Mouse (Mus musculus): Measurements from ENCODE around the gene Mtf2.
"Not testable (repeated sequence)": the region's sequence is repeated elsewhere in the genome, so short reads cannot be mapped to it uniquely, and the experiment has no call there.

Gene Mtf2

DNA sequence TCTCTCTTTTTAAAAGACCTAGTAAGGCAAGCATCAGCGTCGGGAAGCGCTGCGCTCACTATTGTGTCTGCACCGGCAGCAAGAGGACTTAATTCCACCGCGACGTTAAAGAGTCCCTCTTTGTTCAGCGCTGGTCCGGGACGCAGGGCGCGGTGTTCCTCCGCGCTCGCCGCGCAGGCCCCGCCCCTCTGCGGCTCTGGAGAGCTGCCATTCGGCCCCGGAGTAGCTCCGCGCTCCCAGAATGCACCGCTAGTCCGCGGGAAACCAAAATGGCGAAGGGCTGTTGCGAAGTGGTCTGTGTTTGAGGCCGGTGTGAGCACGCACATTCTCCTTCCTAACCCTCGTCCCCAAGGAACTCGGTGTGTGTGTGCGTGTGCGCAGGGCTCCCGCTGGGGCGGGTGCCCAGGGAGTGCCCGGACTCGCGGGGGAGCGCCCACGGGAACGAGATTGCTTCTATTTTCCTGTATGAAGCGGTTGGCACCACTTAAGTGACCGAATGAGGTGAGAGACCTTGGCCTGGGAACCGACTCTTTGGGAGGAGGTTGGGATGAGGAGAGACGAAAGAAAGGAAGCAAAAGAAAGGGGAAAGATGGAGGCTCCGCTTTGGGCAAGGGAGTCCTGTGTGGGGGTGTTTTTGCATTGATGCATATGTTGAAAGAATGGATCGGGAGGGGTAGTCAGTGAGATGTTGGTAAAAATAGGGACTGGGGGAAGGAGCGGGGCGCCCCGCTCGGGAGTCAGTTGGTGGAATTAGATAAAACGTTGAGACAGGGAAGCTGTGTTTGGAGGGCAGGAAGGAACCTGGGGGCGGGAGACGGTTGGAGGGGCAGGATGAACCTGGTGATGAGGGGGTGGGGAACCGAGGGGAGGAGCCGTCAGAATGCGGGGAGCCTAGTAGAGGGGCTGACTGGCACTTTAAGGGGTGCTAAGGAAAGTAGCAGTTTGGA, at the start of gene Mtf2:
TSS of gene Mtf2 (plus strand) at position 210 of the 947 bp plus-strand sequence.
- DNase-seq (ENCODE audit: inconsistent ontology term), result peak; percentile 97

GRCm38 (mm10) chr5:108017232-108017631, 48.2 kb upstream of the Mtf2 start:
- DNase-seq (ENCODE audit: inconsistent ontology term), result no peak

DNA sequence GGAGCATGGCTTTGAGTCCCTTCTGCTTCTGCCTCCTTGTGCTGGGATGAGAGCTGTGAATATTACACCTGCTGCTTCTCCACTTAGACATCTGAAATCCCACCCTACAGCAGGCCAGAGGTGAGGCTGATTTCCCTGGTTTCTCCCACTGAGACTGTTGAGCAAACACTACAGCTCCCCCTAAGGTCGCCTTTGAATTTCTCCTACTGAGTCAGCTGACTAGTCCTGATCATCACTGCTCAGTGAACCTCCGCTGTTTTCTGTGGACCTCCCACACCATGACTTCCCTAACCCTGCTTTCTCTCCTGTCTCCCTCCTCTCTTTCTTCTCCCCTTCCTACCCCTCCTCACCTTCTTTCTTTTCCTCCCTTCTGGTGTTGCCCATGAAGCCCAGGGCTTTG, 46.1 kb upstream of the Mtf2 start:
- DNase-seq (ENCODE audit: inconsistent ontology term), result no peak

DNA sequence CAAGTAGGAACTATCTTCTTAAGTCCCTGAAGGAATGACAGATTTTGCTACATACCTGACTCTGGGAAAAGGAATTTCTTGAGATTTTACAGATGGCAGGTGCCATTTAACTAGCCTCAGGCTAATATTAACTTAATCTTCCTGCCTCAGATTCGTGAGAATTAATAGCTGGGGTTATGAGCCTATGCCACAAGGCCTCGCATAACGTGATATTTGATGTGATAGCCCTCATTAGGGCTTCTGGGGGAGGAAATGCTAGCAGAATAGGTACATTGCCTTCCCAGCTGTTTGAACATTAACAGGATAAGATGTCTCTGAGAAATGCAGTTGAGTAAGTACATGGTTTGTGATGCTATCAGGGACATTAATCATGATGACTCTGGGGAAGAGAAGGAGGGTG, 44.1 kb upstream of the Mtf2 start:
- no peak for DNase-seq (ENCODE audit: inconsistent ontology term)

DNA sequence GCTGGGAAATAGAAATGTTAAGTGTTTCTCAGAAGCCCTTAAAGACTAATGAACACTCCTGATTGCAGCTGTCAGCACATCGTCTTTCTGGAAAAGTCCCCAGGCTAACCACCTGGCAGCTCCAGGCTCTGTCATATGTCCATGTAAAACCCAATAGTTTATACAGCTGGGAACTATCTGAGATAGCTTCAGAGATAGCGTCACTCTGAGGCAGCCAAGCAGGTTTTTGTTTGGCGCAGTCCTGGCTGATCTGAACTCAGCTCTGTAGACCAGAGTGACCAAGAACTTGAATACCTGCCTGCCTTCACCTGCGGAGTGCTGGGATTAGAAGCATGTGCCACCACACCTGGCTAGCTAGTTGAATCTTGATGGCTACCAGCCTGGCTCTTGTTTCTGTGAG, 37.2 kb upstream of the Mtf2 start:
- DNase-seq (ENCODE audit: inconsistent ontology term), result no peak

DNA sequence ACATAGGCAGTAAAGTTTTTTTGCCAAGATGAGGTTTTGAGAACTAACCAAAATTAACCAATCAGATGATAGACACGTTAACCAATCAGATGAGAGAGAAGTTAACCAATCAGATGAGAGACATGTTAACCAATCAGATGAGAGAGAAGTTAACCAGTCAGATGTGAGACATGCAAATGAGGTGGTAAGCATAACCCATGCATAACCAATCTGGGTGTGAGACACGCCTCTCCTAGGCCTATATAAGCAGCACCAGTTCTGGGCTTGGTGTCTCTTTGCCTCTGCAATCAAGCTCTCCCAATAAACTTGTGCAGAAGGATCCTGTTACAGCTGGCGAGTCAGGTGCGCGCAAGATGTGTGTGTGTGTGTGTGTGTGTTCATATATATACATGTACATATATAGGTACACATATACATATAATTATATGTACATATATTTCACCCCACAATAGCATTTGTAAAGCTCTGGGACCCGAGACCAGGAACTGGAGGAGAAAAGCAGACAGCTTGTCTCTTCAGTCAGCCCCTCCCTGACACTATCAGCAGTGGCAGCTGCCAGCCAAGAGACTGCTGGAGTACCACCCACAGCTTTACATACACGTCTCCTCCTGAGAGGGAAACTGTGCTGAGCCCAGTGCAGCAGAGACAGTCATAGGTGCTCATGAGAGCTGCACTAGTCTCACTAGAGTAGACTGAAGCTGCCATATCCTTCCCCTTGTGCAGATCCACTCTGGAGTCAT, 36.5 kb upstream of the Mtf2 start:
- not testable (repeated sequence) for DNase-seq (ENCODE audit: inconsistent ontology term)

- DNase-seq (ENCODE audit: inconsistent ontology term), result no peak
These were observed 35.5 kb upstream of the Mtf2 start for GRCm38 (mm10) chr5:108029968-108030367.

GRCm38 (mm10) chr5:108031267-108031666, 34.2 kb upstream of the Mtf2 start:
- no peak for DNase-seq (ENCODE audit: inconsistent ontology term)

DNA sequence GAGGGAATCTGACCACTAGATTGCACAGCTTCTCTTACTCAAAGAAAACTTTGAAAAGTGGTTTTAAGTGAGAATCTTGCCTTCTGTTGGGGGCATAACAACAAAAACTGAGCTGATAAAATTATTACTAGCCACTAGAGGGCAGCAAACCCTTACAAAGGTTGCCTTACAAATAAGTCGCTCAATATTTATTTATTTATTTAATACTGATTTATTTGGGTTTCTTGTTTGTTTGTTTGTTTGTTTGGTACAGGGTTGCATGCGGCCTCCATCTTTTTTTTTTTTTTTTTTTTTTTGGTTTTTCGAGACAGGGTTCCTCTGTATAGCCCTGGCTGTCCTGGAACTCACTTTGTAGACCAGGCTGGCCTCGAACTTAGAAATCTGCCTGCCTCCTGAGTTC, 31.3 kb upstream of the Mtf2 start:
- peak; percentile 27 for DNase-seq (ENCODE audit: inconsistent ontology term)

DNA sequence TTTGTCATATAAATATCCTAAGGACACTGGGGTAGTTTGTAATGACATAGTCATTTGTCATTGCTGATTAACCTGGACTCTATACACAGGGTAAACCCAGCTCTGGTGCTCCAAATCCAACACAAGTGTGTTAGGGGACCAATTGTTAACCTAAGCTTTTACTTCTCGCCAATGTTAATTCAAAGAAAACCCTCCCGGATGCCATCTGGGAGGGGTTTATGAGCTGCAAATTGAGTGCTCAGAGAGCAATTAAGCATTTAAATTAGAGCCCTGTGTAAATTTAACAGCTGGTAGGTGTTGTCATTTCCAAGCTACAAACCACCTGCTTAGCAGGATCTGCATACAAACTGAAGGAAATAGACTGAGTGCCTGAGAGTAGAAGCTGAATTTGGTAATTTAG, 30.0 kb upstream of the Mtf2 start:
- DNase-seq (ENCODE audit: inconsistent ontology term), result no peak

GRCm38 (mm10) chr5:108042061-108042460, 23.4 kb upstream of the Mtf2 start:
- DNase-seq (ENCODE audit: inconsistent ontology term), result no peak

GRCm38 (mm10) chr5:108043908-108044307, 21.6 kb upstream of the Mtf2 start:
- no peak for DNase-seq (ENCODE audit: inconsistent ontology term)

DNA sequence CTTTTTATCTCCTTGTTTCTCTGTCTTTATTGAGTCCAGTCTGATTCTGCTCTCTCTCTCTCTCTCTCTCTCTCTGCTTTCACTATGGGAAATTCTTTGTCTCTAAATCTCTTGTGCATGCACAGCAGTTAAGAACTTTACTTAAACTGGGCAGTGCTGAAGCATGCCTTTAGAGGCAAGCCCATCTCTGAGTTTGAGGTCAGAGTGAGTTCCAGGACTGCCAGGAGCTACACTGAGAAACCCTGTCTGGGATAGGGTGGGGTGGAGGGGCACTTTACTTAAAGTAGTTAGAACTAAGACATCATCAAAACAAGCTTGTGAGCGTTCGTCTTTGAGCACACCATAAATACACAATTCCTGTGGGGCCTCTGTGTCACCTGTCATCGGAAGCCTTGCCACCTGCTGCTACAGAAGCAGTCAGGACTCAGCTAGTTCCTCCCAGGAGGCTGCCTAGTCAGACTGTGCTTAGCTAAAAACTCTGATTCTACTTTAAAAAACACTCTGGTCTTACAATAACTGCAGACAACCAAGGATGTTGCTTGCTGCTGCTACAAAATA, 15.7 kb upstream of the Mtf2 start:
- no peak for DNase-seq (ENCODE audit: inconsistent ontology term)

DNA sequence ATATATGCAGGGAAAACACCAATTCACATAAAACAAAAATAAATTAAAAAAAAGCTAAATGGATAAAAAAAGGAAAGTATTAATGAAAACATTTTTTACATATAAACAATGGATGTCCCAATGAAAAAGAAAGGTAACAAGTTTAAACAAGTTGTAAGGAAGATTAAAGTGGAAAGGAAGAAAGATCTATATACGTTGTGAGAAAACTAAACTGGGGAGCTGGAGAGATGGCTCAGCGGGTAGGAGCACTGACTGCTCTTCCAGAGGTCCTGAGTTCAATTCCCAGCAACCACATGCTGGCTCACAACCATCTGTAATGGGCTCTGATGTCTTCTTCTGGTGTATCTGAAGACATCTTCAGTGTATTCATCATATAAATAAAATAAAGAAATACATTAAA, 14.4 kb upstream of the Mtf2 start:
- no peak for DNase-seq (ENCODE audit: inconsistent ontology term)

- DNase-seq (ENCODE audit: inconsistent ontology term), result not testable (repeated sequence)
These were observed 13.7 kb upstream of the Mtf2 start for GRCm38 (mm10) chr5:108051727-108052126.

DNA sequence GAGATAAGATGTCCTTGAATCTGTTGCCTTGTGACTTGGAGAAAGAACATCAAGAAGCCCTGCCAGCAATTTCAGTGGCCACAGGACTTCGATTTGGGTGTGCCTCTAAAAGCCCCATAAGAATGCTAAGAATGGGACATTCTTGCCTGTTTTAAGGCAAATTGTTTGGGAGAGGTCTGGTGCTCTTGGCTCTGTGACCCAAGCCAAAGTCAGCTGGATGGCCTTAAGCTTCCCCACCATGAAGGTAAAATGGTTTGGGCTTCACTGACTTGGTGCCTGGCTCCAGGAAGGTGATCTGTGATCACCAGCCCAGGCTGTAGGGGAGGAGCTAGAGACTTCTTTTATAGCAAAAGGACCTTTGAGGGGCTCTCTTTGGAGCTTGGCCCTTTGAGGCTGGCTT, 13.3 kb upstream of the Mtf2 start:
- DNase-seq (ENCODE audit: inconsistent ontology term), result no peak

GRCm38 (mm10) chr5:108053566-108053965, 11.9 kb upstream of the Mtf2 start:
- no peak for DNase-seq (ENCODE audit: inconsistent ontology term)

- DNase-seq (ENCODE audit: inconsistent ontology term), result no peak
These were observed 5.1 kb upstream of the Mtf2 start for GRCm38 (mm10) chr5:108060413-108060812.

GRCm38 (mm10) chr5:108072301-108072700, 6.8 kb downstream of the Mtf2 start:
- no peak for DNase-seq (ENCODE audit: inconsistent ontology term)

GRCm38 (mm10) chr5:108076241-108076640, 10.8 kb downstream of the Mtf2 start:
- no peak for DNase-seq (ENCODE audit: inconsistent ontology term)

GRCm38 (mm10) chr5:108076833-108077540, 11.5 kb downstream of the Mtf2 start:
- DNase-seq (ENCODE audit: inconsistent ontology term), result no peak

- DNase-seq (ENCODE audit: inconsistent ontology term), result peak; percentile 39
These were observed 14.1 kb downstream of the Mtf2 start for GRCm38 (mm10) chr5:108079603-108080002.
